Mouse (Mus musculus): ENCODE results near the gene Sept12. TPM values are rescaled to one million over a fixed set of nuclear protein-coding genes. Genes with fewer than 3 reads are reported as not detected.

Sept12 gene
- total RNA-seq, 2 experiments from 2014 or later = not detected

- intact Hi-C loops (cut with DNase I) = loop anchor here (2.0 kb wide), 1 partner anchor 54 kb away; the partner anchor contains the start of gene Mgrn1
- no peak for DNase-seq (ENCODE audit: low spot score)
Observed at GRCm38 (mm10) chr16:4941016-4941415, 56.6 kb downstream of the Sept12 start.

DNA sequence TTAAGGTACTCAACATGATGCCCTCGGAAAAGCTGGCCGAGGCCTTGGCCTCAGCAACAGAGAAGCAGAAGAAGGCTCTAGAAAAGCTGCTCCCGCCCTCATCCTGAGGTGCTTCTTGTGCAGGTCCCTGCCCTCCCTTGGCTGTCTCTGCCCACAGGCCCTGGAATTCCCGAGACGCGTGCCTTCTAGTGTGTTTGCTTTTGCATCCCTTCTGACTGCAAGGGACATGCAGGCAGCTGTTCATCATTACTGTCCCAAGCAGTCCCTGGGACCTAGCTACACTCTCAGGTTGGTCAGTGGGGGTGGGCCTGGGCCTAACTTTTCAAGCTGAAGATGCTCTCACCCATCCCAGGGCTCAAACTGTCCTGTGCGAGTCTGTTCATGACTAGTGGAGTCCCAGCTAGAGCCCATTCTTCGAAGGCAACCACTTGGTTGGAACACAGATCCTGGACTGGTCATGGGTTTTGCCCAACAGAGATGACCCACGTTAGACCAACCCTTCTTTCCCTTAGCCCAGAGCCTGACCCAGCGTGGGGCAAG lies 57.3 kb downstream of the Sept12 start:
- intact Hi-C loops (cut with DNase I) = loop anchor here (2.0 kb wide), 1 partner anchor 54 kb away; the partner anchor contains the start of gene Mgrn1
- no peak for DNase-seq (ENCODE audit: low spot score)

GRCm38 (mm10) chr16:4939412-4939811 lies 58.2 kb downstream of the Sept12 start:
- intact Hi-C loops (cut with DNase I) = loop anchor here (2.0 kb wide), 1 partner anchor 23 kb away; no protein-coding TSS in a partner anchor
- DNase-seq (ENCODE audit: low spot score) = no peak

- DNase-seq (ENCODE audit: low spot score) = peak; percentile 90
- intact Hi-C loops (cut with DNase I) = loop anchor here (2.0 kb wide), 1 partner anchor 24 kb away; no protein-coding TSS in a partner anchor
Observed at GRCm38 (mm10) chr16:4938989-4939388, 58.7 kb downstream of the Sept12 start.

GRCm38 (mm10) chr16:4938461-4938860 lies 59.2 kb downstream of the Sept12 start, which contains the start of gene Nudt16l1:
Gene Nudt16l1, plus strand, starts transcription at chr16:4938761.
- no peak for DNase-seq (ENCODE audit: low spot score)
- intact Hi-C loops (cut with DNase I) = loop anchor here (2.0 kb wide), 1 partner anchor 24 kb away; no protein-coding TSS in a partner anchor

GRCm38 (mm10) chr16:4937351-4938190 lies 60.1 kb downstream of the Sept12 start:
- no peak for DNase-seq (ENCODE audit: low spot score)
- intact Hi-C loops (cut with DNase I) = loop anchor here (2.0 kb wide), 1 partner anchor 25 kb away; no protein-coding TSS in a partner anchor

Other genes starting within 250 kb of the Sept12 start
- gene Cdip1, start 207.6 kb downstream of the Sept12 start, total RNA-seq (2021) = 10 to 100 TPM; 65.3 to 66.9 TPM
- gene 4930562C15Rik, start 162.4 kb downstream of the Sept12 start, total RNA-seq (2021) = not detected
- gene Ubald1, start 117.5 kb downstream of the Sept12 start, total RNA-seq (2021) = 10 to 100 TPM; 20.2 to 20.9 TPM
- 100 to 1,000 TPM; 147 to 148 TPM for gene Mgrn1, start 111.6 kb downstream of the Sept12 start, total RNA-seq (2021)
- 10 to 100 TPM; 20.5 to 24.3 TPM for gene Nudt16l1, start 59.1 kb downstream of the Sept12 start, total RNA-seq (2021)
- gene Anks3, start 33.6 kb downstream of the Sept12 start, total RNA-seq (2021) = 10 to 100 TPM; 13.8 to 14.1 TPM
- not detected for gene Smim22, start 9.4 kb upstream of the Sept12 start, total RNA-seq (2021)
- 10 to 100 TPM; 20.8 to 22.4 TPM for gene Rogdi, start 15.7 kb upstream of the Sept12 start, total RNA-seq (2021)
- gene Glyr1, start 52.0 kb upstream of the Sept12 start, total RNA-seq (2021) = 10 to 100 TPM; 42.4 to 46.8 TPM
- gene Ubn1, start 52.2 kb upstream of the Sept12 start, total RNA-seq (2021) = 10 to 100 TPM; 23.5 to 30.8 TPM
- 1 to 10 TPM; 3.8 to 5.0 TPM for gene Ppl, start 134.6 kb upstream of the Sept12 start, total RNA-seq (2021)
- gene Sec14l5, start 149.3 kb upstream of the Sept12 start, total RNA-seq (2021) = under 1 TPM; 0.70 to 0.86 TPM
- 10 to 100 TPM; 11.7 to 15.4 TPM for gene Nagpa, start 206.2 kb upstream of the Sept12 start, total RNA-seq (2021)
- gene AU021092, start 224.4 kb upstream of the Sept12 start, total RNA-seq (2021) = 10 to 100 TPM; 19.3 to 22.8 TPM
- gene Alg1, start 235.8 kb upstream of the Sept12 start, total RNA-seq (2021) = 10 to 100 TPM; 12.1 to 12.3 TPM

Measured in heart, postnatal 25 days (tissue).